Mouse (Mus musculus) heart, embryonic 10.5 days (tissue): ENCODE measurements at regions not wholly inside any gene's neighbourhood (a gene's known extent, or its start where the extent isn't known, plus 50 kb on each side); places are given as distances from the start of the nearest gene placed in this dataset.

Experiments used
- DNase-seq: peaks from one replicate; pipeline ENCODE4 v3.0.0-alpha.2; 2017; ENCODE audit warnings: low spot score
- H3K27ac ChIP-seq: fragments of 300-500 bp; sonication (generic); 2 replicates; pipeline ENCODE4 v1.5.1; 2016; ENCODE audit warnings: mild to moderate bottlenecking
- H3K27me3 ChIP-seq: fragments of 300-500 bp; sonication (generic); 2 replicates; pipeline ENCODE4 v1.6.1; 2016; ENCODE audit warnings: mild to moderate bottlenecking; ENCODE audit not compliant: poor library complexity, insufficient read depth, severe bottlenecking
- H3K36me3 ChIP-seq: fragments of 300-500 bp; sonication (generic); 2 replicates; pipeline ENCODE4 v1.6.1; 2016; ENCODE audit warnings: mild to moderate bottlenecking, moderate library complexity
- H3K4me1 ChIP-seq: fragments of 300-500 bp; sonication (generic); 2 replicates; pipeline ENCODE4 v1.6.1; 2016; ENCODE audit warnings: mild to moderate bottlenecking
- H3K4me3 ChIP-seq: fragments of 300-500 bp; sonication (generic); 2 replicates; pipeline ENCODE4 v1.5.1; 2016; ENCODE audit warnings: mild to moderate bottlenecking, moderate library complexity
- H3K9me3 ChIP-seq: fragments of 300-500 bp; sonication (generic); 2 replicates; pipeline ENCODE4 v1.6.1; 2016; ENCODE audit warnings: mild to moderate bottlenecking, moderate library complexity
- WGBS: fragments of 180-500 bp; shearing (Covaris S2); methylation state at CpG from one replicate; pipeline ENCODE4 v1.1.7; 2016; 5-methylcytosine and 5-hydroxymethylcytosine counted together

- no peaks in the 10 kb centered on the region for H3K27me3 ChIP-seq
- H3K27ac ChIP-seq, result no peak overlapping the region
- DNase-seq, result no peak
- no peaks in the 10 kb centered on the region for H3K9me3 ChIP-seq
- H3K4me1 ChIP-seq, result no peaks in the 10 kb centered on the region
- 83% methylated on average over 6 of the region's 6 CpGs for WGBS
- no peak overlapping the region for H3K4me3 ChIP-seq
- H3K36me3 ChIP-seq, result no peaks in the 10 kb centered on the region
These were observed 523.7 kb downstream of the Gpam start for GRCm38 (mm10) chr19:54603345-54603744.

GRCm38 (mm10) chr19:54605346-54605745, 521.7 kb downstream of the Gpam start:
- no peaks in the 10 kb centered on the region for H3K36me3 ChIP-seq
- WGBS, result 85% methylated on average over 1 of the region's 1 CpGs

GRCm38 (mm10) chr19:54616924-54617323, 510.1 kb downstream of the Gpam start:
- no peak overlapping the region for H3K4me3 ChIP-seq
- no peaks in the 10 kb centered on the region for H3K27me3 ChIP-seq
- H3K36me3 ChIP-seq, result no peaks in the 10 kb centered on the region
- 52% methylated on average over 4 of the region's 4 CpGs for WGBS
- DNase-seq, result no peak
- H3K27ac ChIP-seq, result no peak overlapping the region
- no peaks in the 10 kb centered on the region for H3K4me1 ChIP-seq
- no peaks in the 10 kb centered on the region for H3K9me3 ChIP-seq

More at GRCm38 (mm10) chr19:54605346-54605745, 521.7 kb downstream of the Gpam start:
- Histone ChIP-seq H3K4me1 (no peaks in the 10 kb centered on the region), H3K4me3 (no peak overlapping the region), H3K9me3 (no peaks in the 10 kb centered on the region), H3K27me3 (no peaks in the 10 kb centered on the region), H3K27ac (no peak overlapping the region)
- DNase-seq, result no peak
